Mouse (Mus musculus) adrenal gland, postnatal 10 days (tissue): ENCODE data around the gene Amotl1. TPM values are rescaled to one million over a fixed set of nuclear protein-coding genes. Genes with fewer than 3 reads are reported as not detected.
"Not testable (repeated sequence)": the region's sequence is repeated elsewhere in the genome, so short reads cannot be mapped to it uniquely, and the experiment has no call there.

Experiments
- DNase-seq: peaks from one replicate; pipeline ENCODE4 v3.0.0; 2021; ENCODE audit warnings: mixed read lengths
- long read RNA-seq, 2 experiments: library from polyadenylated mRNA; stranded (forward); transcript quantifications; one replicate each; pipeline ENCODE4 v2.0.0; 2021
- total RNA-seq, 2 experiments: library from RNA; stranded (reverse); gene quantifications; 2 replicates each; pipeline ENCODE4 v1.2.3; 2021

Amotl1 gene
- 10 to 100 TPM; 40.7 to 60.7 TPM for total RNA-seq
- long read RNA-seq, experiment 1, full-length matches to known transcripts, result 1 of 20 reads
- long read RNA-seq, experiment 1, partial matches to known transcripts, result 2 of 20 reads
- long read RNA-seq, experiment 1, other reads (novel, unspliced or antisense), result 17 of 20 reads
- long read RNA-seq, experiment 2, partial matches to known transcripts, result 2 of 9 reads
- long read RNA-seq, experiment 2, other reads (novel, unspliced or antisense), result 7 of 9 reads

- DNase-seq, result no peak
These were observed at the start of gene Amotl1 for GRCm38 (mm10) chr9:14644956-14645355. Gene Amotl1 (minus strand): TSS chr9:14645056.

- DNase-seq, result no peak
These were observed 44.7 kb upstream of the Amotl1 start for GRCm38 (mm10) chr9:14689376-14690108.

GRCm38 (mm10) chr9:14684363-14684762, 39.5 kb upstream of the Amotl1 start:
- DNase-seq, result no peak

DNA sequence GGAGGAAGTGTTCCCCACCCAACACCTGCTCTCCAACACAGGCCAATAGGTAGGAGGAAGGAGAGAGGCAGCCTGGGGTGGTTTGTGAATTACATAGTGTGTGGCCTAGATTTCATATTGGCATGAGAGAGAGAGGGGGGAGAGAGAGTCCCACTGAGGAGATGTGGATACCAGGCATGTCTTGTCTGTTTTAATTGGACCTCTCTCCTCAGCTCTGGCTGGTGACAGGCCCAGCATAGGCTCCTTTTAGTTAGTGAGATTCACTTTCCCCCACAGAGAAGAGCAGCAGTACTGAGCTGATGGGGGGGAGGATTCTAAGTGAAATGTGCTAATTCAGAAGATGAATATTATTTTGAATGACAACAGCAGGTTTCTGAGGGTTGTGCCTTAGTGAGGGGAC, 37.9 kb upstream of the Amotl1 start:
- no peak for DNase-seq

GRCm38 (mm10) chr9:14680584-14680983, 35.7 kb upstream of the Amotl1 start:
- DNase-seq, result no peak

GRCm38 (mm10) chr9:14675707-14676691, 31.1 kb upstream of the Amotl1 start:
- DNase-seq, result no peak

GRCm38 (mm10) chr9:14674506-14674905, 29.6 kb upstream of the Amotl1 start:
- DNase-seq, result no peak

DNA sequence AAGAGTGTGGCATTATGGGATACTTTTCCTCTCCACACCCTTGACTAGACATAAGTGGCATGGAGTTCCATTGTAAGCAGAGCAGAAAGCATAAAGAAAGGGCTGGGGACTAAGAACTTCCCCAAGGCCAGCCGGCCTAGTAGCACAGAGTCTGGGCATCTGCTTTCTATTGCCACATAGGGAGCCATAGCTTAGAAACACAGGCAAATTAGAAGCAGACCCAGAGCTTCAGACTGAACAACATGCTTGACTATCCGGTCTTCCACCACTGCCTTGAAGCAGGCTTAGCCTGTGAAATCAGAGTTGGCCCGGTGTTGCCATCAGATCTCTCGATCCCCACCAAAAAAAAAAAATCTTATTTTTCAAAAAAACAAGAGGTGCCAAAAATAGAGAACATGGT, 28.3 kb upstream of the Amotl1 start:
- no peak for DNase-seq

DNA sequence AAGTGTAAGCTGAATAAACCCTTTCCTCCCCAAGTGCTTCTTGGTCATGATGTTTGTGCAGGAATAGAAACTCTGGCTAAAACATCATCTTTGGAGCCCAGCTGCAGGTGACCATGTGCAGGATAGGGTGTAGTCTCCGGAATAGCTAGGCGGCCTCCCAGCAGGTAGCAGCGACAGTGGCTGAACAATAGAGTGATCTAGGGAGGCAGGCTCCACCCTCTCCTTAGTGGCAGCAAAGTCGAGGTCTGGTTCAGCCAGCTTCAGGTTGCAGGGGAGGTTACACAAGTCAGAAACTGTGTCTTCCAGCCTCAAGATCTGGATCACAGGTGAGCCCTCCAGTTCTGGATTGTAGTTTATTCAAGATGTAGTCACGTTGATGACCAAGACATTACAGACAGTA, 27.1 kb upstream of the Amotl1 start:
- not testable (repeated sequence) for DNase-seq

DNA sequence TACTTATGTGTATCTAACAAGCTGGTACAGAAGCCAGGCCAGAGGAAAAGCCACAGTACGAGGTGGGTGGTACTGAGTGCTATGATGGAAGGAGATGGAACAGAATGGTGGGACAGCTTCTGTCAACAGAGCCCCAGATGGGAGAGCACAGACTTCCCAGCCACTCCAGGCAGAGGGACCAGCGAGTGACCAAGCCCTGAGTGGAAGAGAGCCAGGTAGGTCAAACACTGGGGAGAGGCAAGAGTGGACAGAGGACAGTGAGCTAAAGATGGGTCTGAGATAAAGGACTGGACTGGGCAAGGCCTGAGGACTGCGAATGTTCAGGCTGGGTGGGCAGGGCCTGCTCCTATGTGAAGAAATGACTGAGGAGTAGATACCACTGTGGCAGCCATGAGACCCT, 23.5 kb upstream of the Amotl1 start:
- no peak for DNase-seq

- no peak for DNase-seq
These were observed 21.2 kb upstream of the Amotl1 start for GRCm38 (mm10) chr9:14666071-14666470.

DNA sequence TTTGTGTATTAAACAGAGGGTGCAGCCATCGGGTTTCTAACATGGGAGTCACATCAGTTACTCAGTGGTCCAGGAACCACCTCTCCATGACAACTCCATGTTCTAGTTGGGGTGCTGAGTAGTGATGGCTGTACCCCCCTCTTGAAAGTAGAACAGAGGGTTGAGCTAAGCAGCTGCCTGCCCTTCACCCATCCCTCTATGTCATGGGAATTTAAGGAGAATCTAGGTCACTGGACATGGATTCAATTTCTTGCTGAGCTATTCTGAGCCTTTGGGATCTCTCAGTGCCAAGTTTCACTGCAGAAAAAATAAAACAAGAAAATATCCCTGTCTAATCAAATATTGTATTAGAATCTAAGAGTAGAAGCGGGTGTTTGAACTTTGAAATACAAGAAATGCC, 18.7 kb upstream of the Amotl1 start:
- DNase-seq, result no peak

GRCm38 (mm10) chr9:14662876-14663275, 18.0 kb upstream of the Amotl1 start:
- DNase-seq, result no peak

DNA sequence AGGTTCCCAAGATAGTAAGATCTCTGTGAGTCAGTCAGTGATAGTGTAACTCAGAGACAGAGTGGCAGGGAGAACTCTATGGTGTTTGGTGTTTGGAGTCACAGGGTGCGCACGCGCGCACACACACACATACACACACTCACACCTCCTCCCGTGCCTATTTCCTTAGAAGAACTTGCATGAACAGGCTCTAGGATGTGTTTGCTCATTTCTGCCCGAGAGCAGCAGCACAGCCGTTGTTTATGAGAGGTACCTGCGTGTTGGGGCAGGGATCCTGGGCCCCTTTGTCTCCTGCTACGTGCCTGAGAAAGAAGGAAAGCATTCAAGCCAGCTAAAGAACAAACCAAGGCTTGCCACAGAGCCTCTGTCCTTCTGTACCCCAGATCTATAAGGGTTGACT, 17.3 kb upstream of the Amotl1 start:
- DNase-seq, result no peak

GRCm38 (mm10) chr9:14657926-14658325, 13.1 kb upstream of the Amotl1 start:
- no peak for DNase-seq

- no peak for DNase-seq
These were observed 9.2 kb upstream of the Amotl1 start for GRCm38 (mm10) chr9:14654010-14654409.

- no peak for DNase-seq
These were observed 7.9 kb upstream of the Amotl1 start for GRCm38 (mm10) chr9:14652761-14653160.

- DNase-seq, result no peak
These were observed 3.0 kb upstream of the Amotl1 start for GRCm38 (mm10) chr9:14647849-14648248.

DNA sequence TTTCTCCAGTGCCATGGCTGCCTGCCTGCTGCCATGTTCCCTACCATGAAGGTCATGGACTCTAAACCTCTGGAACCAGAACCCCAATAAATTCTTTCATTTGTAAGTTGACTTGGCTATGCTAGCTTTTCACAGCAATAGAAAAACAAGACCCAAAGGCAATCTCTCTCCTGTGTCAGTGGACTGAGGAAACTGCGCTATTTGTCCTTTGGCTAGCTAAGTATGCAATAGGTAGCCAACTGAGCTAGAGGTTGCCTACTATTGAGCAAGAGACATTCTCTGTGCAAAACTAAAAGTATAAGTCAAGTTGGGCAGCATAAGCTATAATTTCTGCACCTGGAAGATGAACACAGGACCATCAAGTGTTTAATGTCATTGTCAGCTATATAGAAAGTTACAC, 1.8 kb upstream of the Amotl1 start:
- no peak for DNase-seq

DNA sequence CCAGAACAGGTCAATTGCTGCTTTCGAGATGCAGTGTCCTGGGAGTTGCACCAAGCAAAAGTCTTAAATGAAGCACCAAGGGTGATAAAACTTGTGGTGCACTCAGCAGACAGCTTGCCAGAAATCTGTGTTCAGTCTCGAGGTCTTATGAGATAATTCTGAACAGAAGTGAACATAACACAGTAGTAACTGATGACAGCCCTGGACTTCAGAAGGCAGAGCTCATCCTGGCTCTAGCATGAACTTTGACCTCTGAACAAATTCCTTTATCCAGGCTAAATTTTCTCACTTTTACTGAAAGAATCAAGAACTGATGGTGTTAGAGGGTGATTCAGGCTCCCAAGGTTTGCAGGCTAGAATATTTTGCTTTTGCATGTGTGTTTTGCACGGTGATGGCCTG, 1.2 kb upstream of the Amotl1 start:
- no peak for DNase-seq

- DNase-seq, result no peak
These were observed 1.5 kb downstream of the Amotl1 start for GRCm38 (mm10) chr9:14643328-14643727.

DNA sequence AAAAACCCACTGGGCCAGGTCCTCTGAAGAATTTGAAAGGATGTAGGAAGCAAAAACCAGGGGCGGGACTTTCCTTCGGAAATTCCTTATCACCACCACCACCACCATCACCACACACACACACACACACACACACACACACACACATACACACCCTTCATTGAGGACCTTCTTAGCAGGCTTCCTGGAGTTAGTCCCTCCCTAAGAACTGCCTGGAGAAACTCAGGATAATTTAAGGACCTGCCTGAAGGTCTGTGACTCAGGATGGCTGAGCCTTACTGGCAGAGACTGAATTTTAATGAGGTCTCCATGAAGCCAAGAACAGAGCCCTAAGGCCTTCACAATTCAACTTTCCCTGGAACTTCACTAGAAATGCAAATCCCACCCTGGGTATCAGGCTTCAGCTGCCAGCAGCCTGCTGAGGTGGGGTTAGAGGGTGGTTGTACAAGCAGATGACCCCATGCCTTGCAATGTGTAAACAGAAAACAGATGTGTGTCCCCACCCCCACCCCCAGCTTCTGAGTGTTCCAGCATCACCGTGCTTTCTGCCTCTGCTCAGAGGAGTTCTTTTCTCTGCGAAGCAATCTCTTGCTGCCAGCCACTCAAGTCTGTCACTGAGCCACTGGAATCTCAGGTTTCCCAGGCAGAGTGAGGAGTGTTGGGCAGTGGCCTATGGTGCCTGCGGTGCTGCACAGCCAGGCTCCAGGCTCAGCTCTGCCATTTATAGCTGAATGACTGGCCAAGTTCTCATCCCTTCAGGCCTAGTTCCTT, 2.4 kb downstream of the Amotl1 start:
- no peak for DNase-seq
